In the genomic region with DNA sequence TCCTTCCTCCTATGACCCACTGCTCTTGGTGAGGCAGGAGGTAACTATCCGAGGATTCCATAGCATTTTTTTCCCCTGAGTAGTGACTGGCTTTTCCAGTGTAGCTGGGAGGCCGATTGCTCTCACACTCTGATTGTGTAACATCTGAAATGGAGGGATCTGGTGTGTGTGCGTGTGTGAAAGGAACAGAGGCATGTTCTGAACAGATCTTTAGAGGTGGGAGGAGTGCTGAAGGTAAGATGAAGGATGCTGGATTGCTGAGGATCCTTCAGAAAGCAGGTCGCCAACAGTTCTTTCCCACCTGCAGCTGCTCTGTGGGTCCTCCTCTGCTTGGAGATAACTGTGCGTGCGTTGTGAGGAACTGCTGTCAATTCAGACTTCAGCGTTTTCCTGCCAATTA, we compare ENCODE assay signal across 8 mouse cellular contexts. TPM values are rescaled to one million over a fixed set of nuclear protein-coding genes. Genes with fewer than 3 reads are reported as not detected.
DNase-seq lines count a peak whose midpoint lies in the region; ATAC-seq and TF ChIP-seq lines count a peak whose summit lies in the region.

No protein-coding gene starts in this region.

- no peak for TF ChIP-seq POLR2A in ES-Bruce4 (IDR thresholded peaks at IDR 0.05; ENCODE audit: insufficient read depth, low read length)

- no peaks in the 10 kb centered on the region for H3K27me3 ChIP-seq in ES-Bruce4 (ENCODE audit: control insufficient read depth, insufficient read depth, low read length, poor library complexity, severe bottlenecking)
- H3K27me3 ChIP-seq in forebrain, embryonic 15.5 days = no peaks in the 10 kb centered on the region
- peaks cover 13% of the 10 kb centered on the region for H3K27me3 ChIP-seq in liver, embryonic 11.5 days (replicated peaks; ENCODE audit: control insufficient read depth, insufficient read depth, low read length)
- no peaks in the 10 kb centered on the region for H3K27me3 ChIP-seq in midbrain, embryonic 16.5 days (ENCODE audit: control insufficient read depth, insufficient read depth, low read depth, low read length)

- 2% methylated on average over 7 of the region's 7 CpGs for WGBS in forebrain, embryonic 15.5 days
- WGBS in liver, embryonic 11.5 days = 5% methylated on average over 7 of the region's 7 CpGs
- WGBS in midbrain, embryonic 16.5 days = 2% methylated on average over 7 of the region's 7 CpGs

- H3K4me1 ChIP-seq in ES-Bruce4 (ENCODE audit: control insufficient read depth, insufficient read depth, low read length) = peaks cover 4% of the 10 kb centered on the region
- peaks cover 38% of the 10 kb centered on the region for H3K4me1 ChIP-seq in forebrain, embryonic 15.5 days
- peaks cover 9% of the 10 kb centered on the region; the same call in 1 of the 2 replicates for H3K4me1 ChIP-seq in liver, embryonic 11.5 days (replicated peaks; ENCODE audit: control insufficient read depth, insufficient read depth, low read length)
- peaks cover 34% of the 10 kb centered on the region for H3K4me1 ChIP-seq in midbrain, embryonic 16.5 days (ENCODE audit: control insufficient read depth, insufficient read depth, low read length)

- H3K4me3 ChIP-seq in ES-Bruce4 (ENCODE audit: low read depth, low read length) = peak overlapping the region; percentile 74
- peak overlapping the region; percentile 77 for H3K4me3 ChIP-seq in forebrain, embryonic 15.5 days
- peak overlapping the region; percentile 70 for H3K4me3 ChIP-seq in liver, embryonic 11.5 days (ENCODE audit: low read depth, low read length)
- H3K4me3 ChIP-seq in midbrain, embryonic 16.5 days (ENCODE audit: low read depth, low read length) = peak overlapping the region; percentile 91

- H3K4me2 ChIP-seq in forebrain, embryonic 15.5 days (replicated peaks) = peak overlapping the region; percentile 70
- peak overlapping the region; percentile 97 for H3K4me2 ChIP-seq in liver, embryonic 11.5 days
- H3K4me2 ChIP-seq in midbrain, embryonic 16.5 days (ENCODE audit: low read length) = peak overlapping the region; percentile 94

- no peak overlapping the region for H3K27ac ChIP-seq in ES-Bruce4 (ENCODE audit: insufficient read depth, low read length)
- H3K27ac ChIP-seq in forebrain, embryonic 15.5 days (replicated peaks) = peak overlapping the region; percentile 98
- 0 out of 2 replicates have a peak overlapping the region, but pooled peaks have one; percentile 38 for H3K27ac ChIP-seq in liver, embryonic 11.5 days (ENCODE audit: low read depth, low read length)
- peak overlapping the region; percentile 96 for H3K27ac ChIP-seq in midbrain, embryonic 16.5 days (ENCODE audit: low read length)

- peak overlapping the region; percentile 61 for H3K9ac ChIP-seq in ES-Bruce4 (ENCODE audit: low read depth, poor library complexity, severe bottlenecking)
- H3K9ac ChIP-seq in forebrain, embryonic 15.5 days (replicated peaks) = peak overlapping the region; percentile 94
- H3K9ac ChIP-seq in liver, embryonic 11.5 days (ENCODE audit: low read depth, low read length) = peak overlapping the region; percentile 6; the same call in 1 of the 2 replicates
- H3K9ac ChIP-seq in midbrain, embryonic 16.5 days (ENCODE audit: low read depth, low read length) = peak overlapping the region; percentile 63

- no peak for TF ChIP-seq EP300 in ES-Bruce4 (IDR thresholded peaks at IDR 0.05; ENCODE audit: insufficient read depth, low read depth, low read length)

- no peaks in the 10 kb centered on the region for H3K36me3 ChIP-seq in ES-Bruce4 (ENCODE audit: control insufficient read depth, insufficient read depth, low read length, poor library complexity, severe bottlenecking)
- no peaks in the 10 kb centered on the region for H3K36me3 ChIP-seq in forebrain, embryonic 15.5 days
- H3K36me3 ChIP-seq in liver, embryonic 11.5 days (ENCODE audit: control insufficient read depth, insufficient read depth, low read length) = no peaks in the 10 kb centered on the region
- 0 out of 2 replicates have a peak, but pooled peaks cover 3% of the 10 kb centered on the region for H3K36me3 ChIP-seq in midbrain, embryonic 16.5 days (ENCODE audit: control insufficient read depth, insufficient read depth, low read length)

- H3K9me3 ChIP-seq in ES-Bruce4 (replicated peaks; ENCODE audit: control insufficient read depth, insufficient read depth, low read length, poor library complexity, severe bottlenecking) = no peaks in the 10 kb centered on the region
- no peaks in the 10 kb centered on the region for H3K9me3 ChIP-seq in forebrain, embryonic 15.5 days
- H3K9me3 ChIP-seq in liver, embryonic 11.5 days (ENCODE audit: control insufficient read depth, low read length) = no peaks in the 10 kb centered on the region
- no peaks in the 10 kb centered on the region for H3K9me3 ChIP-seq in midbrain, embryonic 16.5 days (replicated peaks; ENCODE audit: control insufficient read depth, low read length, poor library complexity, severe bottlenecking)

- no peak for TF ChIP-seq CTCF in ES-Bruce4 (IDR thresholded peaks at IDR 0.05; ENCODE audit: low read depth, low read length)

- peak; percentile 68 for ATAC-seq in frontal cortex, adult (ENCODE audit: low TSS enrichment)
- no peak for ATAC-seq in forebrain, embryonic 15.5 days (replicated peaks)
- peak; percentile 16 for ATAC-seq in liver, embryonic 11.5 days (replicated peaks; ENCODE audit: low FRiP score)
- peak; percentile 25; the same call in 1 of the 2 replicates for ATAC-seq in midbrain, embryonic 16.5 days
- ATAC-seq in CD4-positive, CD25-positive, alpha-beta regulatory T cell, adult 4 months = no peak

- DNase-seq in frontal cortex, postnatal 10 days (ENCODE audit: low spot score in 2 of 2) = no peak
- no peak for DNase-seq in liver, embryonic 11.5 days (ENCODE audit: low spot score)
- DNase-seq in ovary, postnatal 36 days (ENCODE audit: low spot score) = no peak

RNA-seq across cellular contexts. Expression of a gene that starts 0.6 kb away (rescaled TPM):
- polyA plus RNA-seq in ES-Bruce4 (2011; ENCODE audit: insufficient read depth, insufficient read length, low read depth, missing spikeins) = 52.1 and 54.3 TPM in 2 replicates
- 53.8 and 55.0 TPM in 2 replicates for polyA plus RNA-seq in forebrain, embryonic 15.5 days (2015; fragmentation: Nextera tagmentation; extraction: Ambion mirVana)
- polyA plus RNA-seq in liver, embryonic 11.5 days (2014; fragmentation: Nextera tagmentation; extraction: Ambion mirVana) = 15.8 and 16.4 TPM in 2 replicates
- polyA plus RNA-seq in midbrain, embryonic 16.5 days (2015; fragmentation: Nextera tagmentation; extraction: Ambion mirVana) = 28.4 and 36.0 TPM in 2 replicates
- under 1 TPM in 1 of 2 experiments, not detected in 1; 0.46 TPM for polyA plus RNA-seq in CD4-positive, CD25-positive, alpha-beta regulatory T cell, adult 4 months (2017; shearing (Covaris generic))

RNA-seq across cellular contexts. Expression of a gene that starts 36.0 kb away (rescaled TPM):
- polyA plus RNA-seq in ES-Bruce4 (2011; ENCODE audit: insufficient read depth, insufficient read length, low read depth, missing spikeins) = not detected in 2 replicates
- polyA plus RNA-seq in forebrain, embryonic 15.5 days (2015; fragmentation: Nextera tagmentation; extraction: Ambion mirVana) = 0.08 TPM in 1 of 2 replicates, not detected in the other
- not detected in 2 replicates for polyA plus RNA-seq in liver, embryonic 11.5 days (2014; fragmentation: Nextera tagmentation; extraction: Ambion mirVana)
- polyA plus RNA-seq in midbrain, embryonic 16.5 days (2015; fragmentation: Nextera tagmentation; extraction: Ambion mirVana) = 0.11 TPM in 1 of 2 replicates, not detected in the other
- not detected for polyA plus RNA-seq in CD4-positive, CD25-positive, alpha-beta regulatory T cell, adult 4 months (2017; shearing (Covaris generic))

RNA-seq across cellular contexts. Expression of a gene that starts 43.4 kb away (rescaled TPM):
- polyA plus RNA-seq in ES-Bruce4 (2011; ENCODE audit: insufficient read depth, insufficient read length, low read depth, missing spikeins) = 10.5 and 11.0 TPM in 2 replicates
- 56.7 and 59.7 TPM in 2 replicates for polyA plus RNA-seq in forebrain, embryonic 15.5 days (2015; fragmentation: Nextera tagmentation; extraction: Ambion mirVana)
- polyA plus RNA-seq in liver, embryonic 11.5 days (2014; fragmentation: Nextera tagmentation; extraction: Ambion mirVana) = 18.7 and 22.5 TPM in 2 replicates
- polyA plus RNA-seq in midbrain, embryonic 16.5 days (2015; fragmentation: Nextera tagmentation; extraction: Ambion mirVana) = 53.3 and 58.6 TPM in 2 replicates
- 10 to 100 TPM; 12.6 to 16.2 TPM for polyA plus RNA-seq in CD4-positive, CD25-positive, alpha-beta regulatory T cell, adult 4 months (2017; shearing (Covaris generic))

RNA-seq across cellular contexts. Expression of a gene that starts 44.2 kb away (rescaled TPM):
- 7.8 and 7.9 TPM in 2 replicates for polyA plus RNA-seq in ES-Bruce4 (2011; ENCODE audit: insufficient read depth, insufficient read length, low read depth, missing spikeins)
- 3.3 and 3.4 TPM in 2 replicates for polyA plus RNA-seq in forebrain, embryonic 15.5 days (2015; fragmentation: Nextera tagmentation; extraction: Ambion mirVana)
- polyA plus RNA-seq in liver, embryonic 11.5 days (2014; fragmentation: Nextera tagmentation; extraction: Ambion mirVana) = 9.5 and 11.0 TPM in 2 replicates
- 2.7 and 4.3 TPM in 2 replicates for polyA plus RNA-seq in midbrain, embryonic 16.5 days (2015; fragmentation: Nextera tagmentation; extraction: Ambion mirVana)
- polyA plus RNA-seq in CD4-positive, CD25-positive, alpha-beta regulatory T cell, adult 4 months (2017; shearing (Covaris generic)) = under 1 TPM; 0.48 to 0.54 TPM

Comparison
In these comparisons a context has a peak if more than half of its experiments do, and no peak if none do; other contexts are left out.
1. ATAC-seq: peak in frontal cortex, adult (single experiment), liver, embryonic 11.5 days (single experiment) and midbrain, embryonic 16.5 days (single experiment); none in forebrain, embryonic 15.5 days (single experiment) and CD4-positive, CD25-positive, alpha-beta regulatory T cell, adult 4 months (single experiment).
2. H3K9ac ChIP-seq: peak in every context shown above with its lines; median percentile 94 in forebrain, embryonic 15.5 days; 63 in midbrain, embryonic 16.5 days; 61 in ES-Bruce4; 6 in liver, embryonic 11.5 days.
3. RNA of a gene that starts 0.6 kb away (polyA plus RNA-seq): 53.8 to 55.0 TPM in forebrain, embryonic 15.5 days, 52.1 to 54.3 TPM in ES-Bruce4, 28.4 to 36.0 TPM in midbrain, embryonic 16.5 days and 15.8 to 16.4 TPM in liver, embryonic 11.5 days; 0.46 TPM in CD4-positive, CD25-positive, alpha-beta regulatory T cell, adult 4 months; every median in the first group is over 10 times any median in the second.
4. Peak in every context shown above with its lines, with median percentiles within 50 percentile points of each other: H3K4me3 ChIP-seq and H3K4me2 ChIP-seq.